Mouse (Mus musculus): ENCODE data around the gene Zfp456. TPM values are rescaled to one million over a fixed set of nuclear protein-coding genes. Genes with fewer than 3 reads are reported as not detected.
"Not testable (repeated sequence)": the region's sequence is repeated elsewhere in the genome, so short reads cannot be mapped to it uniquely, and the experiment has no call there.

The Zfp456 gene
- polyA plus RNA-seq (2012; rRNA removed) = 0.17 and 0.27 TPM in 2 replicates

DNA sequence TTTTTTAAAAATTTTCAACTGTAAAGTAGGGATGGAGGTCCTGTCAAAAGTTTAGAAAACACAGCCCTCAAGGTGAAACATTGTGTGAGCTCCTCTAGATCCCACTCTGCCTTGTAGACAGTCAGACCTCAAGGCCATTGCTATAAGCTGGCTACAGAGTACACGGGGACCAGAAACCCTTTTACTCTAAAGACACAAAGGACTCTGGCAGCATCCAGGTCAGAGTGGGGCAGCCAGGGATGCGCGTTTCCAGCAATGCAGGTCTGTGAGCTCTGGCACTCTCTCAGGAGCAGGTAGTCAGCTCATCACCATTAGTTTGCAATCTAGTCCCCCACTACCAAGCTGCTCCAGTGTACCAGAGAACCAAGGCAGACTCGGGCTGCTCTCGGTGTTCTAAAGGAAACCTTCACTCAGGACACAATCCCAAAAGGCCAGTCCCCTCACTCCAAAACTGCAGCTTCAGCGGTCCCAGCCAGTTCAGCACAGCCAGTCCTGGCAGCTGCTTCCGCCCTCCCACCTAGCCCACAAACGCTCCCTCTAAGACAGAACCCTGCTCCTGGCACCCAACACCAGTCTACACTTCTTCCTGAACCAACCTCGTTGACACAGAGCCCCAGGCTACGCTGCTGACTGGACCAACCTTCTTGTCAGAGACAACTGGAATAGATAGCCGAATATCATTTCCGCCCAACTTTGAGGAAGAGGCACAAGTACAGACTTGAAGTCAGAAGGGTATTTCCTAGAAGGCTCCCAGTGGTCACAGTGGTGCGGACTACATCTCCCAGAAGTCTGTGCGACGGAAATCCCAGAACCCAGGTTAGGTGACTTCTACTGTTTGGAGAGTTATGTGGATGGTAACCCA lies at the start of gene Zfp456, which contains the start of gene Gm28041:
Gene Zfp456, minus strand, starts transcription at position 761 of the 862 bp plus-strand sequence.
Gene Gm28041, minus strand, starts transcription at position 684 of the 862 bp plus-strand sequence.
- peak; percentile 78 for DNase-seq
- WGBS = 12% methylated on average over 13 of the region's 15 CpGs
- H3K4me3 ChIP-seq (replicated peaks; ENCODE audit: extremely low read depth, low read depth, low read length) = peak within 1 kb of the TSS; percentile 71
- H3K4me1 ChIP-seq (ENCODE audit: control insufficient read depth, insufficient read depth, low read length) = not testable (repeated sequence)

DNA sequence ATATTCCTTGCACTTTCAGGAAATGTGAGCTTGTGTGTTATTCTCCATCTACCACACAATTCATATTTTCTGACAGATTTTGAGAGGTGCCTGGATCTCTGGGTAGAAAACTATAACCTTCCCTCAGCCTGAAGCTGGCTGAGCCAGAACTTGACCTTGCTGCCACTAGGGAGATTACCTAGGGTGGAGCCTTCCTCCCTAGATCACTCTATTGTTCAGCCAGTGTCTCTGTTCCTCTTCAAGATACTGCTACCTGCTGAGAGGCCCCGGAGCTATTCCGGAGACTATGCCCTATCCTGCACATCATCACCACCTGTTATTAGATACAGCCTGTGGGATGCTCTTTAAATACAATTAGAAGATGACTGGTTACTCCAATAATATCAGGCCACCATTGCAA lies 46.9 kb upstream of the Zfp456 start:
- not testable (repeated sequence) for DNase-seq; H3K4me3 ChIP-seq (replicated peaks; ENCODE audit: extremely low read depth, low read depth, low read length); H3K4me1 ChIP-seq (ENCODE audit: control insufficient read depth, insufficient read depth, low read length)
- 84% methylated on average over 2 of the region's 2 CpGs for WGBS

DNA sequence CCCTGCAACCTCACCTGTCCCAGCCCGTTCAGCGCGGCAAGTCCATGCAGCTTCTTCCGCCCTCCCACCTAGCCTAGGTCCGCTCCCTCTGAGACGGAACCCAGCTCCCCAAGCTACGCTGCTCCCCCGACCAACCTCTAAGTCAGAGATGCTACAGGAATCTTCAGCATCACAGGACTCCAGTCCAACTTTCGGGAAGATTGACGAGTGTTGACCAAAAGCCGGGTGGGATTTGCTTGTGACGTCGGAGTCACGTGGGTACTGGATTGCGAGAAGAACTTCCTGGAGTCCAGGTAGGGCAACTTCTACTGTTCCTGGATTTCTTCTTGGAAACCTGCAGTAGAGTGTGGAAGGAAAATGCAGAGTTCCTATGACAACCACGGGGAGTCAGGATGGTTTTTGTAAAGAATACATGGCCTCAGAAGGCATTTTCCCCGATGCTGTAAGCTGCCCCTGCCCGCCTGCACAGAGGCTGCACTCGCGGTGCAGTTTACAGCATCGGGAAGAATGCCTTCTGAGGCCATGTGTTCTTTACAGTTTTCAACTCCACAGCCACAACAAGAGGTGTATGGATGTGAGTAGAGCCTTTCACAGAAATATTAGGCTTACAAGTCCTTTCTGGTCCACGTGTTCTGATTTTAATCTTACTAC lies 45.7 kb upstream of the Zfp456 start, which contains the start of gene Zfp459:
Gene Zfp459, minus strand, starts transcription at position 212 of the 651 bp plus-strand sequence.
- Histone ChIP-seq H3K4me1 (ENCODE audit: control insufficient read depth, insufficient read depth, low read length) (no peaks in the 10 kb centered on the region), H3K4me3 (replicated peaks; ENCODE audit: extremely low read depth, low read depth, low read length) (peak within 1 kb of the TSS; percentile 59)
- 2% methylated on average over 22 of the region's 22 CpGs for WGBS
- TF ChIP-seq CTCF (IDR thresholded peaks at IDR 0.05; ENCODE audit: insufficient read depth, low read length) (no peak), POLR2A (IDR thresholded peaks at IDR 0.05; ENCODE audit: borderline replicate concordance, extremely low read depth, low read depth, low read length) (no peak)
- peak; percentile 75 for DNase-seq

GRCm38 (mm10) chr13:67420558-67421206 lies 45.1 kb upstream of the Zfp456 start:
- H3K4me3 ChIP-seq (replicated peaks; ENCODE audit: extremely low read depth, low read depth, low read length) = peak overlapping the region; percentile 59
- no peak for TF ChIP-seq CTCF (IDR thresholded peaks at IDR 0.05; ENCODE audit: insufficient read depth, low read length)
- TF ChIP-seq POLR2A (IDR thresholded peaks at IDR 0.05; ENCODE audit: borderline replicate concordance, extremely low read depth, low read depth, low read length) = no peak
- 34% methylated on average over 11 of the region's 11 CpGs for WGBS

GRCm38 (mm10) chr13:67416811-67417210 lies 41.2 kb upstream of the Zfp456 start:
- WGBS = 86% methylated on average over 3 of the region's 3 CpGs
- no peak for DNase-seq
- no peak overlapping the region for H3K4me3 ChIP-seq (replicated peaks; ENCODE audit: extremely low read depth, low read depth, low read length)
- no peaks in the 10 kb centered on the region for H3K4me1 ChIP-seq (ENCODE audit: control insufficient read depth, insufficient read depth, low read length)
- no peak for TF ChIP-seq POLR2A (IDR thresholded peaks at IDR 0.05; ENCODE audit: borderline replicate concordance, extremely low read depth, low read depth, low read length)
- 0 out of 2 replicates have a peak, but pooled peaks have one; percentile 2 for TF ChIP-seq CTCF (IDR thresholded peaks at IDR 0.05; ENCODE audit: insufficient read depth, low read length)

More at GRCm38 (mm10) chr13:67420558-67421206, 45.1 kb upstream of the Zfp456 start:
- H3K4me1 ChIP-seq (ENCODE audit: control insufficient read depth, insufficient read depth, low read length) = no peaks in the 10 kb centered on the region
- no peak for DNase-seq

- no peak for DNase-seq
- Histone ChIP-seq H3K4me1 (ENCODE audit: control insufficient read depth, insufficient read depth, low read length) (no peaks in the 10 kb centered on the region), H3K4me3 (replicated peaks; ENCODE audit: extremely low read depth, low read depth, low read length) (no peak overlapping the region)
- TF ChIP-seq POLR2A (IDR thresholded peaks at IDR 0.05; ENCODE audit: borderline replicate concordance, extremely low read depth, low read depth, low read length) = no peak
- TF ChIP-seq CTCF (IDR thresholded peaks at IDR 0.05; ENCODE audit: insufficient read depth, low read length) = no peak
- WGBS = 87% methylated on average over 6 of the region's 6 CpGs
These were observed 40.1 kb upstream of the Zfp456 start for GRCm38 (mm10) chr13:67415759-67416158.

GRCm38 (mm10) chr13:67413634-67414033 lies 38.0 kb upstream of the Zfp456 start:
- DNase-seq; H3K4me3 ChIP-seq (replicated peaks; ENCODE audit: extremely low read depth, low read depth, low read length); H3K4me1 ChIP-seq (ENCODE audit: control insufficient read depth, insufficient read depth, low read length): not testable (repeated sequence)
- WGBS = 61% methylated on average over 3 of the region's 3 CpGs

DNA sequence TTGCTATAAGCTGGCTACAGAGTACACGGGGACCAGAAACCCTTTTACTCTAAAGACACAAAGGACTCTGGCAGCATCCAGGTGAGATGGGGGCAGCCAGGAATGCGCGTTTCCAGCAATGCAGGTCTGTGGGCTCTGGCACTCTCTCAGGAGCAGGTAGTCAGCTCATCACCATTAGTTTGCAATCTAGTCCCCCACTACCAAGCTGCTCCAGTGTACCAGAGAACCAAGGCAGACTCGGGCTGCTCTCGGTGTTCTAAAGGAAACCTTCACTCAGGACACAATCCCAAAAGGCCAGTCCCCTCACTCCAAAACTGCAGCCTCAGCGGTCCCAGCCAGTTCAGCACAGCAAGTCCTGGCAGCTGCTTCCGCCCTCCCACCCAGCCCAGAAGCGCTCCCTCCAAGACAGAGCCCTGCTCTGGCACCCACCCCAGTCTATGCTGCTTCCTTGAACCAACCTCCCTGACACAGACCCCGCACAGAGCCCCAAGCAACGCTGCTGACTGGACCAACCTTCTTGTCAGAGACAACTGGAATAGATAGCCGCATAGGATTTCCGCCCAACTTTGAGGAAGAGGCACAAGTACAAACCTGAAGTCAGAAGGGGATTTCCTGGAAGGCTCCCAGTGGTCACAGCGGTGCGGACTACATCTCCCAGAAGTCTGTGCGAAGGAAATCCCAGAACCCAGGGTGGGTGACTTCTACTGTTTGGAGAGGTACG lies 23.7 kb upstream of the Zfp456 start, which contains the start of gene Zfp429:
Gene Zfp429, minus strand, starts transcription at position 637 of the 721 bp plus-strand sequence.
- not testable (repeated sequence) for H3K4me1 ChIP-seq (ENCODE audit: control insufficient read depth, insufficient read depth, low read length)
- H3K4me3 ChIP-seq (replicated peaks; ENCODE audit: extremely low read depth, low read depth, low read length) = peak within 1 kb of the TSS; percentile 89
- peak; percentile 73 for DNase-seq
- TF ChIP-seq POLR2A (IDR thresholded peaks at IDR 0.05; ENCODE audit: borderline replicate concordance, extremely low read depth, low read depth, low read length) = 0 out of 2 replicates have a peak, but pooled peaks have one; percentile 11
- WGBS = 6% methylated on average over 16 of the region's 16 CpGs

- not testable (repeated sequence) for H3K4me1 ChIP-seq (ENCODE audit: control insufficient read depth, insufficient read depth, low read length); H3K4me3 ChIP-seq (replicated peaks; ENCODE audit: extremely low read depth, low read depth, low read length); DNase-seq
- 75% methylated on average over 3 of the region's 3 CpGs for WGBS
These were observed 645 bp upstream of the Zfp456 start for GRCm38 (mm10) chr13:67376255-67376654.
